Mouse (Mus musculus) CH12.LX (cell line): ENCODE measurements around the gene Cd320. TPM values are rescaled to one million over a fixed set of nuclear protein-coding genes. Genes with fewer than 3 reads are reported as not detected.
A peak's percentile ranks its signal among the peaks of the same experiment; 100 is the strongest.
"Not testable (repeated sequence)": the region's sequence is repeated elsewhere in the genome, so short reads cannot be mapped to it uniquely, and the experiment has no call there.

Source experiments
- DNase-seq: peaks from one replicate; pipeline ENCODE4 v3.0.0-alpha.2; 2013; ENCODE audit errors: extremely low read depth
- H3K27ac ChIP-seq: 2 replicates; pipeline ENCODE4 v1.5.1; 2012; ENCODE audit warnings: low read depth, mild to moderate bottlenecking, control low read depth, moderate library complexity; ENCODE audit not compliant: insufficient read depth
- H3K27me3 ChIP-seq: replicated peaks from 2 replicates; pipeline ENCODE3; 2012; ENCODE audit warnings: inconsistent platforms
- H3K36me3 ChIP-seq, 2 experiments: replicated peaks in 1 of 2; 2 replicates each; pipeline versions ENCODE3 to v1.6.1; 2012; ENCODE audit warnings: inconsistent platforms in 1 of 2, low read length in 1 of 2, mild to moderate bottlenecking in 1 of 2, mixed read lengths in 1 of 2, moderate library complexity in 1 of 2; ENCODE audit not compliant: control insufficient read depth in 1 of 2, insufficient read depth in 1 of 2
- H3K4me1 ChIP-seq, 2 experiments: 2 replicates each; pipeline ENCODE4 v1.6.1; 2012; ENCODE audit warnings: inconsistent platforms in 1 of 2, moderate library complexity in 1 of 2; ENCODE audit not compliant: insufficient read depth in 2 of 2, control insufficient read depth in 1 of 2
- H3K4me2 ChIP-seq: 2 replicates; pipeline ENCODE4 v1.6.1; 2012; ENCODE audit warnings: low read depth, mild to moderate bottlenecking, control low read depth; ENCODE audit not compliant: poor library complexity, insufficient read depth, severe bottlenecking
- H3K4me3 ChIP-seq, 3 experiments: fragments of 150-350 bp in 1 of 3; sonication (generic) in 1 of 3; replicated peaks in 1 of 3; 2 replicates each; pipeline versions ENCODE3 to v1.5.1; 2011 to 2012; ENCODE audit warnings: low read depth in 2 of 3, low read length in 2 of 3, mild to moderate bottlenecking in 2 of 3, moderate library complexity in 2 of 3, control low read depth in 1 of 3, improper control_type of control experiment in 1 of 3, inconsistent platforms in 1 of 3, mixed read lengths in 1 of 3; ENCODE audit not compliant: poor library complexity in 1 of 3
- H3K79me2 ChIP-seq: replicated peaks from 2 replicates; pipeline ENCODE4 v1.6.1; 2012; ENCODE audit warnings: mild to moderate bottlenecking, moderate library complexity; ENCODE audit not compliant: control insufficient read depth, poor library complexity, insufficient read depth, severe bottlenecking; ENCODE audit errors: extremely low read depth
- H3K9ac ChIP-seq: 2 replicates; pipeline ENCODE4 v1.6.1; 2012; ENCODE audit warnings: low read depth, mild to moderate bottlenecking, control low read depth, moderate library complexity; ENCODE audit not compliant: insufficient read depth
- H3K9me3 ChIP-seq: replicated peaks from 2 replicates; pipeline ENCODE3; 2012; ENCODE audit warnings: low read length, inconsistent platforms, mixed read lengths
- CHD1 ChIP-seq: IDR thresholded peaks from 2 replicates; pipeline ENCODE4 v1.6.1; 2012; ENCODE audit warnings: low read depth, low read length, improper control_type of control experiment, inconsistent platforms
- CHD2 ChIP-seq: IDR thresholded peaks from 2 replicates; pipeline ENCODE4 v1.6.1; 2011; ENCODE audit warnings: low read length, improper control_type of control experiment
- ELF1 ChIP-seq: IDR thresholded peaks from 2 replicates; pipeline ENCODE4 v1.6.1; 2014; ENCODE audit warnings: low read depth, mild to moderate bottlenecking, inconsistent platforms, low read length, improper control_type of control experiment
- HCFC1 ChIP-seq: IDR thresholded peaks from 2 replicates; pipeline ENCODE4 v1.6.1; 2012; ENCODE audit warnings: low read depth, mild to moderate bottlenecking, inconsistent platforms, low read length, improper control_type of control experiment
- JUND ChIP-seq: conservative IDR thresholded peaks from 2 replicates; pipeline ENCODE4 v1.6.1; 2011; ENCODE audit warnings: low read depth, low read length, improper control_type of control experiment
- KAT2A ChIP-seq: IDR thresholded peaks from 2 replicates; pipeline ENCODE4 v1.6.1; 2012; ENCODE audit warnings: low read length, improper control_type of control experiment, inconsistent platforms; ENCODE audit not compliant: insufficient replicate concordance
- MAX ChIP-seq: IDR thresholded peaks from 2 replicates; pipeline ENCODE4 v1.6.1; 2011; ENCODE audit warnings: low read length, improper control_type of control experiment
- MAZ ChIP-seq: IDR thresholded peaks from 2 replicates; pipeline ENCODE4 v1.6.1; 2012; ENCODE audit warnings: low read depth, mild to moderate bottlenecking, inconsistent platforms, low read length, improper control_type of control experiment, moderate library complexity
- MYC ChIP-seq: IDR thresholded peaks from 2 replicates; pipeline ENCODE4 v1.6.1; 2011; ENCODE audit warnings: low read depth, mild to moderate bottlenecking, improper control_type of control experiment, low read length
- NRF1 ChIP-seq: IDR thresholded peaks from 2 replicates; pipeline ENCODE4 v1.6.1; 2014; ENCODE audit warnings: low read depth, mild to moderate bottlenecking, inconsistent platforms, low read length, improper control_type of control experiment, moderate library complexity
- PAX5 ChIP-seq: IDR thresholded peaks from 2 replicates; pipeline ENCODE4 v1.6.1; 2012; ENCODE audit warnings: low read length, inconsistent platforms, mixed read lengths
- POLR2A ChIP-seq: IDR thresholded peaks from 2 replicates; pipeline ENCODE4 v1.6.1; 2011; ENCODE audit warnings: low read depth, mild to moderate bottlenecking, improper control_type of control experiment, low read length
- POLR2AphosphoS2 ChIP-seq: IDR thresholded peaks from 2 replicates; pipeline ENCODE4 v1.6.1; 2011; ENCODE audit warnings: low read depth, low read length, improper control_type of control experiment
- RCOR1 ChIP-seq: conservative IDR thresholded peaks from 2 replicates; pipeline ENCODE4 v1.6.1; 2012; ENCODE audit warnings: low read depth, mild to moderate bottlenecking, inconsistent platforms, low read length, improper control_type of control experiment
- SIN3A ChIP-seq: IDR thresholded peaks from 2 replicates; pipeline ENCODE4 v1.6.1; 2012; ENCODE audit warnings: low read length, improper control_type of control experiment, inconsistent platforms
- UBTF ChIP-seq: IDR thresholded peaks from 2 replicates; pipeline ENCODE4 v1.6.1; 2012; ENCODE audit warnings: low read depth, mild to moderate bottlenecking, inconsistent platforms, low read length, improper control_type of control experiment, moderate library complexity
- USF1 ChIP-seq: IDR thresholded peaks from 2 replicates; pipeline ENCODE4 v1.6.1; 2014; ENCODE audit warnings: low read depth, mild to moderate bottlenecking, inconsistent platforms, low read length, improper control_type of control experiment
- USF2 ChIP-seq: conservative IDR thresholded peaks from 2 replicates; pipeline ENCODE4 v1.6.1; 2011; ENCODE audit warnings: low read depth, low read length, improper control_type of control experiment
- ZC3H11A ChIP-seq: IDR thresholded peaks from 2 replicates; pipeline ENCODE4 v1.6.1; 2012; ENCODE audit warnings: low read depth, mild to moderate bottlenecking, inconsistent platforms, low read length, improper control_type of control experiment
- ZNF384 ChIP-seq: IDR thresholded peaks from 2 replicates; pipeline ENCODE4 v1.6.1; 2012; ENCODE audit warnings: low read depth, low read length, improper control_type of control experiment, inconsistent platforms
- dilution Hi-C: fragments of 300-500 bp; cut with MboI; formaldehyde crosslinking; loops from 2 replicates; pipeline ENCODE4 v1.14.3; 2020; ENCODE audit warnings: low sequenced_read_pairs; ENCODE audit not compliant: extremely low pct_unique_long_range_greater_than_20kb, extremely low pct_ligation_motif_present
- in situ Hi-C: fragments of 300-500 bp; cut with MboI; formaldehyde crosslinking; loops from 3 replicates; pipeline ENCODE4 v1.14.3; 2019; ENCODE audit warnings: low sequenced_read_pairs, low pct_ligation_motif_present, low pct_unique_long_range_greater_than_20kb, mixed read lengths
- polyA plus RNA-seq: library from polyadenylated mRNA; unstranded; fragments of >175 nt; gene quantifications from 2 replicates; pipeline ENCODE4 v1.2.1, GENCODE M21; 2012; ENCODE audit warnings: low read depth; ENCODE audit not compliant: insufficient read length
- total RNA-seq, 2 experiments: library from RNA; depleted of rRNA; stranded (reverse); fragments of 300-350 nt in 1 of 2; fragments of >200 nt in 1 of 2; gene quantifications; 2 replicates each; pipeline ENCODE4 v1.2.3; 2012 to 2014

Gene Cd320
- total and polyA plus RNA-seq, 3 experiments = 50.9 to 67.1 (median 53.7) TPM

DNA sequence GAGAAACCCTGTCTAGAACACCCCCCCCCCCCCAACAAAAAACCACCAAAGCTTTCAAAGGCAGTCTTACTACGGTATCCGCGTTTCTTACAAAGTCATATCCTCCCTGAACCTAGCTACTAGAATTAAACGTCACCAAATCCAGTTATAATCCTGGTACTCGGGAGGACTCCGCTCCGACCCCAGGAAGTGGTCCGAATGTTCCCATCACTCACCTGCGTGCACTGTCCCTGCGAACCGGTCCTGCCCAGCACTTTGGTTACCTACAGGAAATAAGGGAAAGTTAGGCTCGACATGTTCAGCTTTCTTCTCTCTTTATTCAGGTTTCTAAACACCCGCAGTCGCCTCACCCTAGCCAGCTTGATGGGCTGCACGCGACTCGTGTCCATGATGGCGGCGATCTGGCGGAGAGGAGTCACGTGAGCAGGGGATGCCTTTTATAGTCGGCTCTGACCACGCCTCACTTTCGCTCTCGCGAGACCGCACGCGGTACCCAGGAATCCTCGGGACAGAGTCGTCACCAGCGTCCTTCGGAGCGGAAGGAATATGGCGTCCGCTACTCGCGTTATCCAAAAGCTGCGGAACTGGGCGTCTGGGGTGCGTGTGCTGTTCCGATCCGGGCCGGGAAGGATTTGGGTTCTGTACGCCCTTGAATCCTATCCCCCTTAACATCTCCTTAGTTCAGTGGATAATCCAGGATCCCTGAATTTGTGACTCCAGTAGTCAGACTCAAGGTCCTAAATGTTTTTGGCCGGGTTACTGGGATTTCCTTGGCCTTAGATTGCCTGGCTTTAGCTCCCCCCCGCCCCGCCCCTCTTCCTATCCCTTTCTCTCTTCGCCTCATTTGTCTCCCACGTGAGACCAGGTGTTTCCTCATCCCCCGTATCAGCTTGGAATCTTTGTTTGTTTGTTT is 18.6 kb upstream of the Cd320 start, which contains the start of the genes Rps28 and Ndufa7 (continued):
- TF ChIP-seq POLR2AphosphoS2 = peak; percentile 81; the same call in 1 of the 2 replicates
- peak; percentile 97 for TF ChIP-seq POLR2A
- no peak for TF ChIP-seq ZC3H11A
- peak; percentile 79 for TF ChIP-seq ELF1
- peak; percentile 93 for TF ChIP-seq USF1
- no peak for TF ChIP-seq MAZ
- no peak; the same call in 1 of the 2 replicates for TF ChIP-seq RCOR1
- peak; percentile 86 for TF ChIP-seq KAT2A

DNA sequence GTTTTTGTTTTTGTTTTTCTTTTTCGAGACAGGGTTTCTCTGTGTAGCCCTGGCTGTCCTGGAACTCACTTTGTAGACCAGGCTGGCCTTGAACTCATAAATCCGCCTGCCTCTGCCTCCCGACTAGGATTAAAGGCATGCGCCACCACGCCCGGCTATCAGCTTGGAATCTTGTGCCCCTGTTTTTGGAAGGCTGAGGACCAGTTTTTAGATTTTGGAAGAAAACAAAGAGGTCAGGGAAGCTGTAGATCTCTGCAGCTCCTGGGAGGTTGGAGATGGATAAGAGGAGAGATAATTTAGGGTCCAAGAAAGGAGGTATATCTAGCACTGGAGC is 17.9 kb upstream of the Cd320 start:
- DNase-seq, dilution Hi-C loops, in situ Hi-C loops, H3K9me3 ChIP-seq, H3K27me3 ChIP-seq, H3K27ac ChIP-seq: not testable (repeated sequence)
- peaks cover 11 to 49% of the 10 kb centered on the region in 2 experiments for H3K4me1 ChIP-seq
- peaks cover 36 to 71% of the 10 kb centered on the region in 2 experiments for H3K36me3 ChIP-seq
- H3K9ac ChIP-seq = peak overlapping the region; percentile 93
- H3K4me2 ChIP-seq = peak overlapping the region; percentile 80; the same call in 1 of the 2 replicates
- peak overlapping the region; percentile 64 to 73 (median 71) for H3K4me3 ChIP-seq
- H3K79me2 ChIP-seq = peaks cover 51% of the 10 kb centered on the region

DNA sequence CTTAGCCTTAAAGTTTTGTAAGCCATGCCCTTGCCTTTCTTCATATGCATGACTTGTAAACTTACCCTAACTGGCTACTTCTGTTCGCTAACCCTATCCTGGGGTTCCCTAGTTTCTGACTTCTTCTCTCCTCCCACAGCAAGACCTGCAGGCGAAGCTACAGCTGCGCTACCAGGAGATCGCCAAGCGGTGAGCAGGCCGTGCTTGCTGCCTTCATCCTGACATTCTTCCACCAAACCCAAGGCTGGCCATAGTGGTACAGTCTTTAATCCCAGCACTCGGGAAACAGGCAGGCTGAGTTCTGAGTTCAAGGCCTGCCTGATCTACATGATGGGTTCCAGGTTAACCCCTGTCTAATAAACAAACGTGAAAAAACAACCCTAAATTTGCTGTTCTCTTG is 17.4 kb upstream of the Cd320 start:
- Histone ChIP-seq H3K4me3 (peak overlapping the region; percentile 64 to 73 (median 71)), H3K9ac (peak overlapping the region; percentile 93)

More for the DNA sequence above, 17.4 kb upstream of the Cd320 start:
- in situ Hi-C loops = no loop called here
- peaks cover 51% of the 10 kb centered on the region for H3K79me2 ChIP-seq
- peaks cover 11 to 45% of the 10 kb centered on the region in 2 experiments for H3K4me1 ChIP-seq
- TF ChIP-seq ZNF384 (no peak), KAT2A (no peak), PAX5 (no peak), CHD2 (no peak), SIN3A (no peak), HCFC1 (no peak), RCOR1 (no peak), USF2 (no peak), ZC3H11A (no peak), JUND (no peak), NRF1 (no peak), UBTF (no peak), POLR2AphosphoS2 (no peak), CHD1 (no peak), MAX (no peak), MYC (no peak)
- H3K36me3 ChIP-seq = peaks cover 36 to 71% of the 10 kb centered on the region in 2 experiments
- H3K4me2 ChIP-seq = peak overlapping the region; percentile 42
- no peaks in the 10 kb centered on the region for H3K27me3 ChIP-seq
- 0 out of 2 replicates have a peak overlapping the region, but pooled peaks have one; percentile 5 for H3K27ac ChIP-seq
- dilution Hi-C loops = no loop called here
- DNase-seq = no peak
- H3K9me3 ChIP-seq = no peaks in the 10 kb centered on the region
